Mouse (Mus musculus) liver, embryonic 14.5 days (tissue): ENCODE data around the gene Ankrd33b.

ENCODE experiments used
- CTCF ChIP-seq: IDR thresholded peaks from 2 replicates; pipeline ENCODE4 v1.5.1; 2016; ENCODE audit warnings: antibody characterized with exemption, low read depth, control low read depth
- EP300 ChIP-seq: IDR thresholded peaks from 2 replicates; pipeline ENCODE4 v1.6.1; 2016; ENCODE audit warnings: antibody characterized with exemption, low read depth

GRCm38 (mm10) chr15:31367481-31368200 lies at the start of gene Ankrd33b:
- TF ChIP-seq CTCF (no peak), EP300 (no peak)
